Mouse (Mus musculus): ENCODE measurements around the gene Tmem125.
"Not testable (repeated sequence)": the region's sequence is repeated elsewhere in the genome, so short reads cannot be mapped to it uniquely, and the experiment has no call there.

Gene Tmem125

DNA sequence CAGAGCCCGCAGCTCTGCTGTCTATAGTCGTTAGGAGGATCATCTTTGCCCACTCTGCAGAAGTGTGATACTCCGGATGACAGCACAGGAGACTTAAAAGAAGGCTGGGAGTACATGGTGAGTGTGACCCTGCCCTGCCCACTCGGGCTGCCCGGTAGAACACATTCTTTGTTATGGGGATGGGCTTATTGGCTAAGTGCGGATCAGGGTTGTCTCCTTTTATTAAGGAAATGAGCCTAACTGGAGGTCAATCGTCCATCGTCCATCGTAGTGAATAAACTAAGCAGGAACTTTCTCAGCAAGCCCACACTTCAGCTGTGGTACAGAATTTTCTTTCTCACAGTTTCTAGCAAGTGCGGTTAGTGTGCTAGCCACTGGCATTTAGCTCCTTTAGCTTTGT is 3.9 kb downstream of the Tmem125 start:
- in situ Hi-C loops (cut with MboI; ENCODE audit: low sequenced_read_pairs), result no loop called here

DNA sequence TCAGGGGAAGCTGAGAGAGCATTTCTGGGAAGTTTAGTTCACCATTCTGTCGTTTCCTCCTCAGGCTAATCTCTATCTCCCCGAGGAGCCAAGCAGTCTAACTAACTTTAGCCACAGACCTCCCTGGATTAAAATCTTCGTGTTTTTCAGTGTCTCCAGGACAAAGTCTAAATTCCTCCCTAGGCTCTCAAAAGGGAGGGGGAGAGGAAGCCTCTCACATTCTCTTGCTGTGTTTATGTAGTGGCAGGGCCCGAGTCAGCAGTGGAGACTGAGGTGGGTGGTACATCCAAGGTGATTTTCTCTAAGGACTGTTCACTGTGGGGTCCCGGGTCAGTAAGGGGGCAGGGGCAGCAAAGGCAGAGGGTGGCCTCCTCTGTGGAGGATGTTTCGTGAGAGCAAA is 6.0 kb downstream of the Tmem125 start:
- in situ Hi-C loops (cut with MboI; ENCODE audit: low sequenced_read_pairs), result no loop called here

DNA sequence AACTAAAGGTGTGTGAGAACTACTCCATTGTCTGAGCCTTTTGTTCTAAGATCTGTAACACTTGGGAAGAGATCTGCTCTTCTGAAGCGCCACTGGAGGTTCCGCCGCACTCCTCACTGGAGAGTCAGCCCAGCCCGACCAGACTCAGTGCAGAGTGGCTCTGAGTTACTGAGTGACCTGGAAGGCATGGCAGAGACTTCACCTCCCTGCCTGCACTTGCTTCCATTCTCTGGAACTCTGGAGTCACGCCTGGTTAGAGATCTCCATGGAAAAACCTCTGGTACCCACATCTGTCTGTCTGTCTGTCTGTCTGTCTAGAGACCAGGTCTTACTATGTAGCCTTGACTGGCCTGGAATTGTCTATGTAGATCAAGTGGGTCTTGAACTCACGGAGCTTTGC is 8.2 kb downstream of the Tmem125 start:
- in situ Hi-C loops (cut with MboI; ENCODE audit: low sequenced_read_pairs), result no loop called here

- in situ Hi-C loops (cut with MboI; ENCODE audit: low sequenced_read_pairs), result no loop called here
Observed at GRCm38 (mm10) chr4:118533605-118534004, 10.2 kb downstream of the Tmem125 start.

DNA sequence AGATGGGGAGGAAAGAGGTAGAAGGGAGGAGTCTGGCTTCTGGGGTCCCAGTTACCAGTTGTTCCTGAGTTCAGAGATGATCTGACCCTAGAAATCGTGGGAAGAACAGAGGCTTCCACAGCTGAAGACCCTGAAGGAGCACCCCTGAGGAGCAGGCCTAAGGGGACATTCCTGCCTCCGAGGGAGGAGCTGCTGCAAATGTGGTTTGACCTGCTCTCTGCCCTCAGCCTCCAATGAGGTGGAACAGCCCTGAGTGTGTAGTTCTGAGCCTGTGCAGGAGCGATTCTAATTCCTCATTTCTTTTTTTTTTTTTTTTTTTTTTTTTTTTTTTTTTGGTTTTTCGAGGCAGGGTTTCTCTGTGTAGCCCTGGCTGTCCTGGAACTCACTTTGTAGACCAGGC is 10.7 kb downstream of the Tmem125 start:
- in situ Hi-C loops (cut with MboI; ENCODE audit: low sequenced_read_pairs), result no loop called here

GRCm38 (mm10) chr4:118532663-118533062 is 11.2 kb downstream of the Tmem125 start:
- in situ Hi-C loops (cut with MboI; ENCODE audit: low sequenced_read_pairs), result no loop called here

GRCm38 (mm10) chr4:118527720-118528119 is 16.1 kb downstream of the Tmem125 start:
- in situ Hi-C loops (cut with MboI; ENCODE audit: low sequenced_read_pairs), result no loop called here

DNA sequence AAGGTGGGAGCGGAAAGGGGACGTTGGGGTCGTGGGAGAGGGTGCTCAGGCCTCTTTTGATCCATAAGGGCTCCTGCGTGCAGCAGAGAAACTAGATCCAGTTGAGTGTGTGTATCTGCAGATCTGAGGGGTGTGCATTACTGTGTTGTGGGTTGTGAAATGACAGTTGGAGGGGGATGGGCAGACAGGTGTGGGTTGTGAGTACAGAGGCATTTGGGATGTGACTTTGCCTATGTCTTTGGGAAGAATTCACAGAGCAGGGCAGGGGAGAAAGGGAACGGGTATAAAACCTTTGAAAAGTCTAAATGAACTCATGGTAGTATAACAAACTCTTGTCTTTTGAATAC is 16.5 kb downstream of the Tmem125 start:
- in situ Hi-C loops (cut with MboI; ENCODE audit: low sequenced_read_pairs), result no loop called here

- in situ Hi-C loops (cut with MboI; ENCODE audit: low sequenced_read_pairs), result no loop called here
Observed at GRCm38 (mm10) chr4:118526408-118527334, 17.2 kb downstream of the Tmem125 start, which contains the start of gene 2610528J11Rik. Gene 2610528J11Rik, plus strand, starts transcription at chr4:118526999.

- in situ Hi-C loops (cut with MboI; ENCODE audit: low sequenced_read_pairs), result no loop called here
Observed at GRCm38 (mm10) chr4:118525779-118526178, 18.1 kb downstream of the Tmem125 start.

- in situ Hi-C loops (cut with MboI; ENCODE audit: low sequenced_read_pairs), result no loop called here
Observed at GRCm38 (mm10) chr4:118523976-118524375, 19.9 kb downstream of the Tmem125 start.

GRCm38 (mm10) chr4:118522248-118522647 is 21.6 kb downstream of the Tmem125 start:
- in situ Hi-C loops (cut with MboI; ENCODE audit: low sequenced_read_pairs), result no loop called here

GRCm38 (mm10) chr4:118518208-118518607 is 25.6 kb downstream of the Tmem125 start:
- in situ Hi-C loops (cut with MboI; ENCODE audit: low sequenced_read_pairs), result no loop called here

DNA sequence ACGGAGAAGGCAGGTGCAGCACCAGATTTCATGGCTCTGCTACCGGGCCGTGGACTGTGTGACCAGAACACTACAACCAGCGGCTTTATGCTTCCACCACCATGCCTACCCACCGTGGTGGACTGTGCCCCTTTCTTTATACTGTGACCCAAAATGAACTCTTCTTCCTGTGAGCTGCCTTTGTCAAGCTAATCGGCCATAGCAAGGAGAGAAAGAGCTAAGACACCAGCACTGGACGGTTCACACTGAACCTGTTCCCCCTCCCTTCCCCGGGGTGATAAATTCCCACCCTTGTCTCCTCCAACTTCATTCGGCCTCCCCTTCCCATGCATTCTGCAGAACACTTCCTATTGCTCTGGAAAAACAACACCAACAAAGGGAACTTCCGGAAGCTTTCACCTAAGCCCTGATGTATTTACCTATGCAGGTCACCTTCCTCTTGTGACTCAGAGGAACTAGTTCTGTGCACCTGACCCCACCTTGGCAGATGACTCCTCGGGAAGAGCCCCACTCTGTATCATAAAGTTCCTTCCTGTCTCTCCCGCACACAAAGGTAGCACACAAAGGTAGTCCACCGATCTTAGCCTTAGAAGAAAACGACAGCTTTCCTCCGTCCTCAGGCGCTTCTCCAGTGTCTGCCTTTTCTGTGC is 26.2 kb downstream of the Tmem125 start:
- in situ Hi-C loops (cut with MboI; ENCODE audit: low sequenced_read_pairs), result no loop called here

GRCm38 (mm10) chr4:118516699-118517496 is 26.9 kb downstream of the Tmem125 start:
- in situ Hi-C loops (cut with MboI; ENCODE audit: low sequenced_read_pairs), result no loop called here

GRCm38 (mm10) chr4:118509050-118509449 is 34.8 kb downstream of the Tmem125 start:
- in situ Hi-C loops (cut with MboI; ENCODE audit: low sequenced_read_pairs), result no loop called here

- in situ Hi-C loops (cut with MboI; ENCODE audit: low sequenced_read_pairs), result not testable (repeated sequence)
Observed at GRCm38 (mm10) chr4:118507171-118507570, 36.7 kb downstream of the Tmem125 start.

GRCm38 (mm10) chr4:118505551-118505950 is 38.3 kb downstream of the Tmem125 start:
- in situ Hi-C loops (cut with MboI; ENCODE audit: low sequenced_read_pairs), result no loop called here

DNA sequence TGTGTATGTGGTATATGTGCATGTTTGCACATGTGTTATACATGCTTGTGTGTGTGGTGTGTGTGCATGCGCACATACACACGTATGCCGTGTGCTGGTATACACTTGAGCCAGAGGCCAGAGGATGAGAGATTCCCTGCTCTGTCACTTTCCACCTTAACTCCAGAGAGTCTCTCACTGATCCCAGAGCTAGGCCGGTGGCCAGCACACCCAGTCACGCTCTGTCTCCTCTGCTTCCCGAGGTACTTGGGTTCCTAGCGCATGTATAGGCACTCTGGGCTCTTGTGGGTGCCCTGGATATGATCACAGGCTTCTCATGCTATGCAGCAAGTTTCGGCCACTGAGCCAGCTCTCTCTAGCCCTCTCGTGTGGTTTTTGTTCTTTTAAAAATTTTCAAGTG is 43.1 kb downstream of the Tmem125 start:
- in situ Hi-C loops (cut with MboI; ENCODE audit: low sequenced_read_pairs), result no loop called here

DNA sequence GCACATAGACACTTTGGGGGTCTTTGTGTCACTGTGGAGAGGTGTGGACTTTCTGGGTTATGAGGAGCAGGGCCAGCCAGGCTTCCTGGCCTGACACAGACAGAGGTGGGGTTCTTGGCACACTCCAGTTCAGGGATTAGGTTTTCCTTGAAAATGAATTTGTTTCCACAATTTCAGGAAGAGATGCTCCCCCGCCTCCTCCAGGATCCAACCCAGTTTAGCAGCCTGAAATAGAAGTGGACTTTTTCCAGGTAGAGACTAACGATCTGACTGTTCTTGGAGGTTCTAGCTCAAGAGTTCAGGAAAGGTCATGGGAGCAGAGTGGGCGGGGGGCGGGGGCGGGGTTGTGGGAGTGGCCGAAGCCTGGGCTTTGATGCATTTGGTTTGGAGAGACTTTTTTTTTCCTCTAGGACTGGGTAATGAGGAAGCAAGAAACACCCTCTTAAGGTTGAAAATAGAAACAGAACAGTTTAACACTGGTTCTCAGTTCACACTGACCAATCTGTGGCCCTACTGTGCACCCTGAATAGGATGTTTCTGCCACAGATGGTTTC is 43.6 kb downstream of the Tmem125 start:
- in situ Hi-C loops (cut with MboI; ENCODE audit: low sequenced_read_pairs), result no loop called here

All from CH12F3 (cell line).